Mouse (Mus musculus): ENCODE measurements around the gene Shroom3.

Shroom3 gene

GRCm38 (mm10) chr5:92683351-92683807 lies at the start of gene Shroom3:
Gene Shroom3 (plus strand): TSS chr5:92683435.
- DNase-seq (ENCODE audit: low read depth, low spot score), result no peak

GRCm38 (mm10) chr5:92633526-92633925 lies 49.7 kb upstream of the Shroom3 start:
- DNase-seq (ENCODE audit: low read depth, low spot score), result no peak

- no peak for DNase-seq (ENCODE audit: low read depth, low spot score)
Observed at GRCm38 (mm10) chr5:92634916-92635315, 48.3 kb upstream of the Shroom3 start.

- DNase-seq (ENCODE audit: low read depth, low spot score), result no peak
Observed at GRCm38 (mm10) chr5:92635891-92636290, 47.3 kb upstream of the Shroom3 start.

GRCm38 (mm10) chr5:92640861-92641260 lies 42.4 kb upstream of the Shroom3 start:
- no peak for DNase-seq (ENCODE audit: low read depth, low spot score)

- DNase-seq (ENCODE audit: low read depth, low spot score), result peak; percentile 62
Observed at GRCm38 (mm10) chr5:92656256-92656655, 27.0 kb upstream of the Shroom3 start.

GRCm38 (mm10) chr5:92664321-92664720 lies 18.9 kb upstream of the Shroom3 start:
- peak; percentile 14 for DNase-seq (ENCODE audit: low read depth, low spot score)

- DNase-seq (ENCODE audit: low read depth, low spot score), result no peak
Observed at GRCm38 (mm10) chr5:92666860-92667259, 16.4 kb upstream of the Shroom3 start.

- peak; percentile 29 for DNase-seq (ENCODE audit: low read depth, low spot score)
Observed at GRCm38 (mm10) chr5:92674859-92675573, 8.2 kb upstream of the Shroom3 start, which contains the start of gene Ccdc158. Gene Ccdc158 (minus strand): TSS chr5:92675271.

- no peak for DNase-seq (ENCODE audit: low read depth, low spot score)
Observed at GRCm38 (mm10) chr5:92675574-92675920, 7.7 kb upstream of the Shroom3 start.

- DNase-seq (ENCODE audit: low read depth, low spot score), result no peak
Observed at GRCm38 (mm10) chr5:92679441-92679840, 3.8 kb upstream of the Shroom3 start.

- no peak for DNase-seq (ENCODE audit: low read depth, low spot score)
Observed at GRCm38 (mm10) chr5:92681861-92682260, 1.4 kb upstream of the Shroom3 start.

GRCm38 (mm10) chr5:92682621-92683348 lies 450 bp upstream of the Shroom3 start:
- DNase-seq (ENCODE audit: low read depth, low spot score), result no peak

- no peak for DNase-seq (ENCODE audit: low read depth, low spot score)
Observed at GRCm38 (mm10) chr5:92683871-92684475, 738 bp downstream of the Shroom3 start.

- DNase-seq (ENCODE audit: low read depth, low spot score), result no peak
Observed at GRCm38 (mm10) chr5:92684715-92685460, 1.7 kb downstream of the Shroom3 start.

GRCm38 (mm10) chr5:92688124-92688523 lies 4.9 kb downstream of the Shroom3 start:
- DNase-seq (ENCODE audit: low read depth, low spot score), result no peak

- no peak for DNase-seq (ENCODE audit: low read depth, low spot score)
Observed at GRCm38 (mm10) chr5:92688569-92688968, 5.3 kb downstream of the Shroom3 start.

- DNase-seq (ENCODE audit: low read depth, low spot score), result no peak
Observed at GRCm38 (mm10) chr5:92692206-92693007, 9.2 kb downstream of the Shroom3 start.

GRCm38 (mm10) chr5:92693744-92694143 lies 10.5 kb downstream of the Shroom3 start:
- no peak for DNase-seq (ENCODE audit: low read depth, low spot score)

- DNase-seq (ENCODE audit: low read depth, low spot score), result no peak
Observed at GRCm38 (mm10) chr5:92694316-92694995, 11.2 kb downstream of the Shroom3 start.

Measured in skeletal muscle tissue, adult 2 months (tissue).